Mouse (Mus musculus) CH12.LX (cell line): ENCODE results near the gene Esam. TPM values are rescaled to one million over a fixed set of nuclear protein-coding genes. Genes with fewer than 3 reads are reported as not detected.

Experiments
- DNase-seq: peaks from one replicate; pipeline ENCODE4 v3.0.0-alpha.2; 2013; ENCODE audit errors: extremely low read depth
- H3K27ac ChIP-seq: 2 replicates; pipeline ENCODE4 v1.5.1; 2012; ENCODE audit warnings: low read depth, mild to moderate bottlenecking, control low read depth, moderate library complexity; ENCODE audit not compliant: insufficient read depth
- H3K27me3 ChIP-seq: replicated peaks from 2 replicates; pipeline ENCODE3; 2012; ENCODE audit warnings: inconsistent platforms
- H3K36me3 ChIP-seq, 2 experiments: replicated peaks in 1 of 2; 2 replicates each; pipeline versions ENCODE3 to v1.6.1; 2012; ENCODE audit warnings: inconsistent platforms in 1 of 2, low read length in 1 of 2, mild to moderate bottlenecking in 1 of 2, mixed read lengths in 1 of 2, moderate library complexity in 1 of 2; ENCODE audit not compliant: control insufficient read depth in 1 of 2, insufficient read depth in 1 of 2
- H3K4me1 ChIP-seq, 2 experiments: 2 replicates each; pipeline ENCODE4 v1.6.1; 2012; ENCODE audit warnings: inconsistent platforms in 1 of 2, moderate library complexity in 1 of 2; ENCODE audit not compliant: insufficient read depth in 2 of 2, control insufficient read depth in 1 of 2
- H3K4me2 ChIP-seq: 2 replicates; pipeline ENCODE4 v1.6.1; 2012; ENCODE audit warnings: low read depth, mild to moderate bottlenecking, control low read depth; ENCODE audit not compliant: poor library complexity, insufficient read depth, severe bottlenecking
- H3K4me3 ChIP-seq, 3 experiments: fragments of 150-350 bp in 1 of 3; sonication (generic) in 1 of 3; replicated peaks in 1 of 3; 2 replicates each; pipeline versions ENCODE3 to v1.5.1; 2011 to 2012; ENCODE audit warnings: low read depth in 2 of 3, low read length in 2 of 3, mild to moderate bottlenecking in 2 of 3, moderate library complexity in 2 of 3, control low read depth in 1 of 3, improper control_type of control experiment in 1 of 3, inconsistent platforms in 1 of 3, mixed read lengths in 1 of 3; ENCODE audit not compliant: poor library complexity in 1 of 3
- H3K79me2 ChIP-seq: replicated peaks from 2 replicates; pipeline ENCODE4 v1.6.1; 2012; ENCODE audit warnings: mild to moderate bottlenecking, moderate library complexity; ENCODE audit not compliant: control insufficient read depth, poor library complexity, insufficient read depth, severe bottlenecking; ENCODE audit errors: extremely low read depth
- H3K9ac ChIP-seq: 2 replicates; pipeline ENCODE4 v1.6.1; 2012; ENCODE audit warnings: low read depth, mild to moderate bottlenecking, control low read depth, moderate library complexity; ENCODE audit not compliant: insufficient read depth
- H3K9me3 ChIP-seq: replicated peaks from 2 replicates; pipeline ENCODE3; 2012; ENCODE audit warnings: low read length, inconsistent platforms, mixed read lengths
- CHD1 ChIP-seq: IDR thresholded peaks from 2 replicates; pipeline ENCODE4 v1.6.1; 2012; ENCODE audit warnings: low read depth, low read length, improper control_type of control experiment, inconsistent platforms
- CHD2 ChIP-seq: IDR thresholded peaks from 2 replicates; pipeline ENCODE4 v1.6.1; 2011; ENCODE audit warnings: low read length, improper control_type of control experiment
- CTCF ChIP-seq, 2 experiments: IDR thresholded peaks in 1 of 2; conservative IDR thresholded peaks in 1 of 2; 2 replicates each; pipeline ENCODE4 v1.5.1; 2011 to 2012; ENCODE audit warnings: low read depth in 2 of 2, low read length in 2 of 2, improper control_type of control experiment in 1 of 2, inconsistent platforms in 1 of 2, mild to moderate bottlenecking in 1 of 2, moderate library complexity in 1 of 2
- E2F4 ChIP-seq: IDR thresholded peaks from 2 replicates; pipeline ENCODE4 v1.6.1; 2011; ENCODE audit warnings: low read depth, low read length, improper control_type of control experiment; ENCODE audit not compliant: insufficient replicate concordance
- HCFC1 ChIP-seq: IDR thresholded peaks from 2 replicates; pipeline ENCODE4 v1.6.1; 2012; ENCODE audit warnings: low read depth, mild to moderate bottlenecking, inconsistent platforms, low read length, improper control_type of control experiment
- JUND ChIP-seq: conservative IDR thresholded peaks from 2 replicates; pipeline ENCODE4 v1.6.1; 2011; ENCODE audit warnings: low read depth, low read length, improper control_type of control experiment
- KAT2A ChIP-seq: IDR thresholded peaks from 2 replicates; pipeline ENCODE4 v1.6.1; 2012; ENCODE audit warnings: low read length, improper control_type of control experiment, inconsistent platforms; ENCODE audit not compliant: insufficient replicate concordance
- MAZ ChIP-seq: IDR thresholded peaks from 2 replicates; pipeline ENCODE4 v1.6.1; 2012; ENCODE audit warnings: low read depth, mild to moderate bottlenecking, inconsistent platforms, low read length, improper control_type of control experiment, moderate library complexity
- MEF2A ChIP-seq: IDR thresholded peaks from 2 replicates; pipeline ENCODE4 v1.6.1; 2014; ENCODE audit warnings: low read depth, mild to moderate bottlenecking, inconsistent platforms, low read length, improper control_type of control experiment, borderline replicate concordance
- POLR2AphosphoS2 ChIP-seq: IDR thresholded peaks from 2 replicates; pipeline ENCODE4 v1.6.1; 2011; ENCODE audit warnings: low read depth, low read length, improper control_type of control experiment
- SMC3 ChIP-seq: IDR thresholded peaks from 2 replicates; pipeline ENCODE4 v1.6.1; 2011; ENCODE audit warnings: low read depth, low read length, improper control_type of control experiment
- TCF12 ChIP-seq: IDR thresholded peaks from 2 replicates; pipeline ENCODE4 v1.6.1; 2014; ENCODE audit warnings: low read depth, mild to moderate bottlenecking, inconsistent platforms, low read length, improper control_type of control experiment
- UBTF ChIP-seq: IDR thresholded peaks from 2 replicates; pipeline ENCODE4 v1.6.1; 2012; ENCODE audit warnings: low read depth, mild to moderate bottlenecking, inconsistent platforms, low read length, improper control_type of control experiment, moderate library complexity
- USF2 ChIP-seq: conservative IDR thresholded peaks from 2 replicates; pipeline ENCODE4 v1.6.1; 2011; ENCODE audit warnings: low read depth, low read length, improper control_type of control experiment
- ZC3H11A ChIP-seq: IDR thresholded peaks from 2 replicates; pipeline ENCODE4 v1.6.1; 2012; ENCODE audit warnings: low read depth, mild to moderate bottlenecking, inconsistent platforms, low read length, improper control_type of control experiment
- ZMIZ1 ChIP-seq: IDR thresholded peaks from 2 replicates; pipeline ENCODE4 v1.6.1; 2012; ENCODE audit warnings: low read depth, mild to moderate bottlenecking, inconsistent platforms, low read length, improper control_type of control experiment
- ZNF384 ChIP-seq: IDR thresholded peaks from 2 replicates; pipeline ENCODE4 v1.6.1; 2012; ENCODE audit warnings: low read depth, low read length, improper control_type of control experiment, inconsistent platforms
- dilution Hi-C: fragments of 300-500 bp; cut with MboI; formaldehyde crosslinking; loops from 2 replicates; pipeline ENCODE4 v1.14.3; 2020; ENCODE audit warnings: low sequenced_read_pairs; ENCODE audit not compliant: extremely low pct_unique_long_range_greater_than_20kb, extremely low pct_ligation_motif_present
- in situ Hi-C: fragments of 300-500 bp; cut with MboI; formaldehyde crosslinking; loops from 3 replicates; pipeline ENCODE4 v1.14.3; 2019; ENCODE audit warnings: low sequenced_read_pairs, low pct_ligation_motif_present, low pct_unique_long_range_greater_than_20kb, mixed read lengths
- polyA plus RNA-seq: library from polyadenylated mRNA; unstranded; fragments of >175 nt; gene quantifications from 2 replicates; pipeline ENCODE4 v1.2.1, GENCODE M21; 2012; ENCODE audit warnings: low read depth; ENCODE audit not compliant: insufficient read length
- total RNA-seq, 2 experiments: library from RNA; depleted of rRNA; stranded (reverse); fragments of 300-350 nt in 1 of 2; fragments of >200 nt in 1 of 2; gene quantifications; 2 replicates each; pipeline ENCODE4 v1.2.3; 2012 to 2014

The Esam gene
- total RNA-seq (2012; rRNA removed) (0.08 and 0.21 TPM in 2 replicates), total RNA-seq (2014; rRNA removed) (0.24 and 0.42 TPM in 2 replicates), polyA plus RNA-seq (0.18 and 0.37 TPM in 2 replicates)

DNA sequence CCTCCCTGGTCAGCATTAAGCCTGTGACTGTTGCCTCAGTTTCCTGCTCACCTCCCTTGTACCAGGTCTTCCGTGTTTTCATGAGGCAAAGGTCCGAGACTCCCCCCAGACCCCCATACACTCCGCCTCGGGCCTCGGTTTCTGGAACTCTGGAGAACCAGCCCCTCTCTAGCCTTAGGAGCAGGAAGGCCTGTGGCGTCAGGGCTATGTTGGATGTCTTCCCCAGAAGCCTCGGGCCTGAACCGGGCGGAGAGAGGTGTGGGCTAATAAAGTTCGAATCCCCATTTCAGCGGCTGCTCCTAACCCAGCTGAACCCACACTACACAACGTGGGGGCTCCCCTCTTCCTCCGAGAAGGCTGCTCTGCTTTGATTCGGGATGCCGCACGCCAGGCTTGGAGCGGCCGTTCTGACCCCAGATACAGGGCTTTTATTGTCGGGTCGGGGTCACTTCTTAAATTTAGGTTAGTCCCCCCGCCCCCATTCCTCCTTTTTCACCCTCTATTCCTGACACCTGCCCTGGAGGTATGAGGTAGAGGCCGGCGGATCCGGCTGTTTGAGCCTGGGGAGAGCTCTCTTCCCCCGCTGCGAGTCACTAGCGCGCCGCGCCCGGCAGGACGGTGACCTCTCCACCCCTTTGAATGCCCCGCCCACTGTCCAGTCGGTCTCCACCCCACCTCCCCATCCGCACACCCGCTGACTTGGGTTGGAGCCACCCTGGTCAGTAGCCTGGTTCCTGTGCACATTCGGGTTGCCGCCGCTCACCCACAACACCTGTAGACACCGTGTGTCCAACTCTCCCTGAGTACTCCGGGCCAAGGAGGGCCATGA is at the start of gene Esam:
Gene Esam, plus strand, starts transcription at position 683 of the 829 bp plus-strand sequence.
- Histone ChIP-seq H3K4me3 (no peak within 1 kb of the TSS), H3K79me2 (no peaks in the 10 kb centered on the region), H3K9me3 (no peaks in the 10 kb centered on the region), H3K9ac (no peak within 1 kb of the TSS), H3K4me1 (peaks cover 14 to 38% of the 10 kb centered on the region in 2 experiments), H3K27ac (no peak within 1 kb of the TSS)
- in situ Hi-C loops, result no loop called here
- TF ChIP-seq ZC3H11A (no peak), JUND (no peak), CTCF (conservative IDR thresholded peaks at IDR 0.05 in 1 of 2, IDR thresholded peaks at IDR 0.05 in 1 of 2; ENCODE audit: low read depth in 2 of 2, low read length in 2 of 2) (no peak), MEF2A (no peak), TCF12 (no peak), USF2 (no peak), HCFC1 (no peak), UBTF (no peak)
- TF ChIP-seq, all 38 proteins: peak for 0
- H3K36me3 ChIP-seq, result peaks cover 4 to 21% of the 10 kb centered on the region in 2 experiments
- H3K4me2 ChIP-seq, result no peak within 1 kb of the TSS
- dilution Hi-C loops, result no loop called here
- no peak for DNase-seq
- no peaks in the 10 kb centered on the region for H3K27me3 ChIP-seq

DNA sequence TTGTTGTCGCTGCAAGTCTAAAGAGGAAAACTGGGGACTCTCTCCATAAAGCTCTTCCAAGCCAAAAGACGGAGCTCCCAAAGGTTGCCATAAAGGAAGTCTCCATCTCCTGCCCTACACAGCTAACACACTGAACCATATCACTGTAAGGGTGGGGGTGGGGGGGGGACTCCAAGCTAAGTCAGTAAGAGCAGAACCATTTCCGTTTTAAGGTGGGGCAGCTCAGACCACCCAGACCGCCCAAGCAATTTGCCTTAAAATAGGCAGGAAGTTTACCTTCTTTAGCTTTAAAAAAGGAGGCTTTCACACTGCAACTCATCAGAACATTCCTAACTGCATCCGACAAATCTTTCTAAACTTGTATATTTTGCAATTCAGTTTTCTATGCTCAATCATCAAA is 42.7 kb upstream of the Esam start:
- TF ChIP-seq CHD1 (no peak), CHD2 (no peak), ZMIZ1 (no peak), ZNF384 (no peak), ZC3H11A (no peak), SMC3 (no peak), POLR2AphosphoS2 (no peak), E2F4 (no peak), USF2 (no peak), MAZ (no peak), KAT2A (no peak)
- 0 out of 2 replicates have a peak, but pooled peaks cover 5% of the 10 kb centered on the region for H3K79me2 ChIP-seq
- no peak overlapping the region for H3K4me3 ChIP-seq
- H3K36me3 ChIP-seq, result no peaks in the 10 kb centered on the region
- dilution Hi-C loops, result no loop called here
- in situ Hi-C loops, result no loop called here
- H3K27me3 ChIP-seq, result no peaks in the 10 kb centered on the region
- peaks cover 2 to 7% of the 10 kb centered on the region in 2 experiments; a peak in 2 of 4 replicates for H3K4me1 ChIP-seq
- H3K9ac ChIP-seq, result no peak overlapping the region
- no peak for DNase-seq
- H3K9me3 ChIP-seq, result no peaks in the 10 kb centered on the region
- no peak overlapping the region for H3K4me2 ChIP-seq
- H3K27ac ChIP-seq, result no peak overlapping the region
